Mouse (Mus musculus): Measurements from ENCODE around the gene Timm10.

Gene Timm10

DNA sequence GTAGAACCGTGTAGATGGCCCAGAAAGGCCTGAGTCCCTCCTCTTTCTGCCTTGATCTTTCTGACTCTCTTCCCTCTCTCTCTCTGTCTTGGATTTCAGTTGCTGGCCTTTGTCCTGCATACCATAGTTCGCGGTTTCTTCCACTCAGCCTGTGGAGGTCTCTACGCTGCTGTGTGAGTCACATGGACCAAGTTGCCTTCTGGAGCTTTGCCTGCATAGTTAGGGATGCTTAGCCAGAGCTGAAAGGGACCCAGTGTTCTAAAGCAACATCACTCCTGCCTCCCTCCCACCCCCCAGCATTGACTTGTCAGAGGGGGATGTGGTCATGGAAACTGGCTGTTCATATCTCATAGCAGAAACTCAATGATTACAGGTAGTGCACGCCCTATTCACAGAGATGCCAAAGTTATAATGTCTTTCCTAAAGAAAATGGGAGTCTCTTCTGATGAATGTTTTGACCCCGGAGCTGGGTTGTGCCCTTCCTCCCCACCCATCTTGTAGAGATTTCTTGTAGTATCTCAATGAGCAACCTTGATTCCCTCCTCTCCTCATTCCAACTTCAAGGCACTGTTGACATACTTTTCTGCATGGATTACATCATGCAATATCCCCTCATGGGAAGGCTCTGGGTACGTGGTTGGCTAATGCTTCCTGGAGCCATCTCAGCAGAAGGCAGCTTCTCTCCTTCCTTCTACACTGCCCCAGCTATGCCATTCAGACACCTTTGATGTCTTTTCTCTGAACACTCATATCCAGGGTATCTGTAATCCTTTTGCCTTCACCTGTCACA lies 33.4 kb downstream of the Timm10 start:
- DNase-seq (ENCODE audit: low read depth, low spot score) = no peak

DNA sequence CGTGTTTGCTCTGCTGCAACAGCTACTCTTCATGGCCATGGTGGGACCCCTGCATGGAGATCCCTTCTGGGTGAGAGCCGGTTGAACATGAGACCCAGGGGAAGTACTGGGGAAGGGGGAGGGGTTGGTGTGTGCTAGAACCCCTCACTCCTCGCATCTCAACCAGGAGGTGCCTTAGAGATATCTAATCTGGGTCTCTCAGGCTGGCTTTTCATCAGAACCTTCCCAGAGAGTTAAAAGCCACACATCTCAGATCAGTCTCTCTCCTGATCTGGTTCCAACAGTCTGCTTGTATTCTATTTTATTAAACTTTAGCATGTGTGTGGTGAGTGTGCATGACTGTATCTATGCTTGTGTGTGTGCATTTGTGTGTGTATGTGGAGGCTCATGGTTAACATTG lies 34.6 kb downstream of the Timm10 start:
- DNase-seq (ENCODE audit: low read depth, low spot score) = no peak

DNA sequence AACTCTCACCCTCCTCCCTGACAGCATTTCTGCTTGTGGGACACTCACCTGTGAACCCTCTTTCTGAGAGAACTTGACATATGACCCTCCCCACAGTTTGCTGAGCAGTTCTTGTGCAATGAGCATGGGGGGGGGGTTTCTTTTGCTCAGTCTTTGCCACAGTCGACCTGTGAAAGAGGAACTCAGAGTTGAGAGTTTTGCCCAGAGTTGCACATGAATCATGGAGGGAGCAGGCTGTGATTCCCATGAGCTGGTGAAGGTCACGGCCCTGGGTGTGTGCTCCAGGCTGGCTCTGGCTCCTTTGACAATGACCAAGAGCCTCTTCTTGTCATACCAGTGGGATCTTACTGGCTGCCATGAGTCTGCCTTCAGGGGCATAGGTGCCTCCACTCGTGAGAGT lies 35.4 kb downstream of the Timm10 start:
- no peak for DNase-seq (ENCODE audit: low read depth, low spot score)

DNA sequence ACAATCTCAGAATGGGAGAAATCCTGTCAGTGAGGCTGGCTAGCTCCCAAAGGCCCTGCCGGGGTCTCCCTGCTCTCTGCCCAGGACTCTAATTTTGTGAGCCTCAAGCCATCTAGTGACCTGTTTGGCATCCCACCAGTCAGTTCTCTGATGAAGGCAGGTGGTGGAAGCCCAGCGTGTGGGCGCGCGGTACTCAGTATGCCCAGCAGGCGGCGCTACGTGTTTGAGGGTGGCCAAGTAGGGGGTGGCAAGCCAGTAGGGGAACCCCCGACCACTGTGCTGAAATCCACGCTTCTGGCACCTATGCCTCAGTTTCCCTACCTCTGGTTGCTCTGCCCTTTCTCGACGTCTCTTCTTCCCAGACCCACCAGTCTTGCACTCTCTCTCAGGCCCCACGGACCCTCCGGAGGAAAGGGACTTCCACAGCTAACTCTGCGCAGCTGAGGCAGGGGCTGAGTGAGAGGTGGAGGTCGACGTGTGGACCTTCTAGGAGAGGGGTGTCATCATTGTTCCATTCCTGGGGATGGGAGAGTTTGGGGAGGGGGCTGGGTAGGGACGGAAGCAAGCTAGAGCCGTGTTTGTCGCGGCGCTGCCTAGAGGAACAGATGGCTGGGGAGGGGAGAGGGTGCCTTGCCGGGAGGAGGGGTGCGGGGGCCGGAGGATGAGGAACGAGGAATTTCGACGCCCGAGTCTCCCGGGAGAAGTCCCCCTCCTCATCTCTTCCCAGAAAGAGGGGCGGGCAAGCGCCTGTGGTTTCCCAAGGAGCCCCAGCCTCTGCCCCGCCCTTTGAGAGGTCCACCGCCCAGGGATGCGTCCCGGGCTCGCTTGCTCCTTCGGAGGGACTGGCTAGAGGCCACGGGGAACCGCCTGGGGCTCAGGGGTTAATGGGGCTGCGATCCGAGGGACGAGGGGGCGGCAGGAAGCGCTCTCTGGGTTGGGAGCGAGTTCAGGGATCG lies 39.1 kb downstream of the Timm10 start:
- DNase-seq (ENCODE audit: low read depth, low spot score) = no peak

DNA sequence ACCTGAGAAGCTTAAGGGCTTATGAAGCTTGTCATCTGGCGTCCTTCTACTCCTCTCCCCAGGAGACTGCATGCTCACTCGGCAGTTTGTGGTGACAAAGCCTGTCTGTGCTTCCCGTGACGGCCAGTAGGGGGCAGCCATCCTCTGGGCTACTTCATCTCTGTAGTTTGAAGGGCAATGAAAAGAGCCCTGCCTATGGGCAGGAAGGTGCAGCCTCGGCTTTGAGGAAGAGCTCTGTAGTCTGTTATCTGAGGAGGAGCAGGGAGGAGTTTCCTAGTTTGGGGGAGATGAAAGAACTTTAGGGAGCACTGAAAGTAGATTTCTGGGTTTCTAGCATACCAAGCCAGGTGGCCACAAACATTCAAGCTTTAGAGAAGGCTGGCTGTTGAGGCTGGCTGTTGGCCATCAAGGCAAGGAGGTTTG lies 41.7 kb downstream of the Timm10 start:
- DNase-seq (ENCODE audit: low read depth, low spot score) = peak; percentile 62

DNA sequence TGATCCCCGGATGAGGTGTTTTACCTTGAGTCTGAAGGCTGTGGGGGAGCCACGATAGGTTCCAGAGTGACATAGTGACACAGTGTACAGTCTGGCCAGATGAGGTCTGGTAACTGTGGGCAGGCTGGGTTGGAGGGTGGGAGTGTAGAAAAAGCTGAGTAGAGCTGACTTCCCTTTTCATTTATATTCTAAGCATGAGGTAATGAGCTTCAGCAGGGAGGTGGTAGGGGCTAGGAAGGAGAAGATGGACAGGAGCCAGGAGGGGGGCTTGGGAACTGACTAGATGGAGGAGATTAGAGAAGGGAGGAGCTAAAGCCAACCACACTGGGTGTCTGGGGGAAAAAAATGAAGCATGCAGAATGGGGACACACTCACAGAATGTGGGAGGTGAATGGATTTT lies 42.2 kb downstream of the Timm10 start:
- DNase-seq (ENCODE audit: low read depth, low spot score) = no peak

DNA sequence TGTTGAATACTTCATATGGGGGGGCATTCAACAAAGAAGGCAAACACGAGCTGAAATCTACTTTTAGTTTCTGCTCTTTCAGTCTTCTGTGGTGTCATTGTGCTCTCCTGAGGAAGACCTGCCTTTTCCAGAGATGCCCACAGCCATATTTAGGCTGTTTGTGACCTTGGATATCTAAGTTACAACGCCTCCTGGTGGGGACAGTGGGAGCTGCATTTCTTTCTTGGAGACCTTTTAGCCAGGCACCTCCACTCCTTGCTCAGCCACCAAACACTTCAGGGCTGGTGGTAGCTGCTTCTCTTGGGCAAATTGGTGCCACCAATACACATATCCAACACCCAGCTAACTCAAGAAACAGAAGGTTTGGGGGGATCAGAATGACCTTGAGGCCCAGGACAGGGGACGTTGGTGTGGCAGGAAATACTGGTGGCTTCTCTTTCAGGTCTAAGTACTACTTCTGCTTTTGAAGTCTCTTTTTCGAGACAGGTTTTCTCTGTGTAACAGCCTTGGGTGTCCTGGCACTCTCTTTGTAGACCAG lies 43.9 kb downstream of the Timm10 start:
- no peak for DNase-seq (ENCODE audit: low read depth, low spot score)

DNA sequence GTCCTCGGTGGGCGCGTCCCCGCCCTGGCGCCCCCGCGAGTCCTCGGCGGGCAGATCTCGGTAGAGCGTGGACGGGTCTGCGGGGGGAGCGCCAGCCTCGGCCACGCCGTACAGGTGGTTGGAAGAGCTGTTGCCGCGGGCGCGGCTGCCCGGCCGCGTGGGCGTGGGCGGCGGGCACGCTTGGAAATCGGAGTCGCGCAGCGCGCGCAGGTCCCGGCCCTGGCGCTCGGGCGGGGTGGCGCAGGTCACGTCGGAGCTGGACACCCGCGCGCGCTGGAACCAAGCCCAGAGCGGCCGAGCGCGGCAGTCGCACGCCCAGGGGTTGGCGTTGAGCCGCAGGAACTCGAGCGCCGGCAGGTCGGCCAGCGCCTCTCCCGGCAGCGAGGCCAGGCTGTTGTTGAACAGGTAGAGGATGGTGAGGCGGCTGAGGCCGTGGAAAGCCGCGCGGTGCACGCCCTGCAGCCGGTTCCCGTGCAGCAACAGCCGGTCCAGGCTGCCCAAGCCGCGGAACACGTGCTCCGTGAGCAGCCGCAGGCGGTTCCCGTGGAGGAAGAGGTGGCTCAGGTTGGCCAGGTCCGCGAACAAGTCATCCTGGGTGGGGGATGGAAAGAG lies 45.4 kb downstream of the Timm10 start:
- DNase-seq (ENCODE audit: low read depth, low spot score) = no peak

DNA sequence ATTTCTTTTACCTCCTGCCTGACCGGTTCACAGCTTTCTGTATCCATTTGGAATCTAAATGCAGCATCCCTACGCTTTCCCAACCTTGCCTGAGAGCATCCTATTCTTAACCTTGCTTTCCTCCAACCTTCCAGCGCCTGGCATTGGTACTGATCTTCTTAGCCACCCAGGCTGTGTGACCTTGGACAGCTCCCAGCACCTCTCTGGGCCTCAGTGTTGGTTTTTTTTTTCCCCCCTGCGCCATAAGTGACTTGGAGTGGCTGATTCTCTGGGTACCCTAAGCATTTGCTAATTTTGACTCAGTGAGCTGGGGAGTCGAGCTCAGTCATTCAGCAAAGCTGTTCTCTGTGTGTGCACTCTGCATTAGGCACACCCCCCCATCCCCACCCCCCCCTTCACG lies 49.0 kb downstream of the Timm10 start:
- no peak for DNase-seq (ENCODE audit: low read depth, low spot score)
